Mouse (Mus musculus) liver, embryonic 13.5 days (tissue): ENCODE results near the gene Thsd7b. TPM values are rescaled to one million over a fixed set of nuclear protein-coding genes. Genes with fewer than 3 reads are reported as not detected.
"Not testable (repeated sequence)": the region's sequence is repeated elsewhere in the genome, so short reads cannot be mapped to it uniquely, and the experiment has no call there.

ENCODE experiments used
- ATAC-seq: fragments of 200-750 bp; cut with Nextera tagmentation; 2 replicates; pipeline ENCODE4 v1.8.0; 2017; ENCODE audit warnings: low read depth, mild to moderate bottlenecking, moderate number of reproducible peaks, moderate library complexity
- DNase-seq: peaks from one replicate; pipeline ENCODE4 v3.0.0; 2022
- H3K27ac ChIP-seq: fragments of 300-500 bp; sonication (generic); 2 replicates; pipeline ENCODE4 v1.5.1; 2015; ENCODE audit warnings: moderate library complexity, mild to moderate bottlenecking, inconsistent platforms
- H3K27me3 ChIP-seq: fragments of 300-500 bp; sonication (generic); 2 replicates; pipeline ENCODE4 v1.6.1; 2015; ENCODE audit warnings: mild to moderate bottlenecking, inconsistent platforms
- H3K36me3 ChIP-seq: fragments of 300-500 bp; sonication (generic); 2 replicates; pipeline ENCODE4 v1.6.1; 2015; ENCODE audit warnings: mild to moderate bottlenecking, inconsistent platforms
- H3K4me1 ChIP-seq: fragments of 300-500 bp; sonication (generic); replicated peaks from 2 replicates; pipeline ENCODE4 v1.6.1; 2015; ENCODE audit warnings: inconsistent platforms
- H3K4me2 ChIP-seq: fragments of 300-500 bp; sonication (generic); 2 replicates; pipeline ENCODE4 v1.6.1; 2015; ENCODE audit warnings: inconsistent platforms, mild to moderate bottlenecking, moderate library complexity
- H3K4me3 ChIP-seq: fragments of 300-500 bp; sonication (generic); replicated peaks from 2 replicates; pipeline ENCODE4 v1.5.1; 2015; ENCODE audit warnings: mild to moderate bottlenecking, inconsistent platforms
- H3K9ac ChIP-seq: fragments of 300-500 bp; sonication (generic); 2 replicates; pipeline ENCODE4 v1.6.1; 2015; ENCODE audit warnings: mild to moderate bottlenecking, inconsistent platforms
- H3K9me3 ChIP-seq: fragments of 300-500 bp; sonication (generic); replicated peaks from 2 replicates; pipeline ENCODE4 v1.6.1; 2016; ENCODE audit warnings: inconsistent platforms
- WGBS: fragments of 180-500 bp; shearing (Covaris S2); methylation state at CpG from one replicate; pipeline ENCODE4 v1.1.7; 2015; ENCODE audit not compliant: insufficient replicate concordance; 5-methylcytosine and 5-hydroxymethylcytosine counted together
- polyA plus RNA-seq: library from polyadenylated mRNA; unstranded; fragments of >200 nt; fragmentation: Nextera tagmentation; extraction: Ambion mirVana; gene quantifications from 2 replicates; pipeline ENCODE4 v1.2.1, GENCODE M21; 2015

Gene Thsd7b
- polyA plus RNA-seq, 1 experiment from 2014 or later, result 0.24 TPM

- Histone ChIP-seq H3K9ac (no peak overlapping the region), H3K9me3 (no peaks in the 10 kb centered on the region), H3K4me3 (no peak overlapping the region), H3K27me3 (no peaks in the 10 kb centered on the region), H3K27ac (peak overlapping the region; percentile 63), H3K4me2 (peak overlapping the region; percentile 13; the same call in 1 of the 2 replicates), H3K4me1 (peaks cover 24% of the 10 kb centered on the region), H3K36me3 (no peaks in the 10 kb centered on the region)
- DNase-seq (peak; percentile 9), ATAC-seq (peak; percentile 77)
- 69% methylated on average over 2 of the region's 2 CpGs for WGBS
Observed at GRCm38 (mm10) chr1:130113549-130113948, 840.4 kb downstream of the Thsd7b start.

GRCm38 (mm10) chr1:130130901-130131300 lies 857.8 kb downstream of the Thsd7b start:
- DNase-seq (no peak), ATAC-seq (no peak)
- WGBS, result 61% methylated on average over 3 of the region's 3 CpGs
- no peak overlapping the region for H3K9ac ChIP-seq
- no peak overlapping the region for H3K4me2 ChIP-seq
- no peaks in the 10 kb centered on the region for H3K36me3 ChIP-seq
- H3K9me3 ChIP-seq, result no peaks in the 10 kb centered on the region
- no peaks in the 10 kb centered on the region for H3K27me3 ChIP-seq
- H3K4me1 ChIP-seq, result no peaks in the 10 kb centered on the region
- H3K4me3 ChIP-seq, result no peak overlapping the region
- H3K27ac ChIP-seq, result no peak overlapping the region

GRCm38 (mm10) chr1:130166187-130166586 lies 893.1 kb downstream of the Thsd7b start:
- DNase-seq (no peak), ATAC-seq (no peak)
- no peak overlapping the region for H3K27ac ChIP-seq
- H3K9ac ChIP-seq, result no peak overlapping the region
- no peak overlapping the region for H3K4me2 ChIP-seq
- no peak overlapping the region for H3K4me3 ChIP-seq
- H3K4me1 ChIP-seq, result no peaks in the 10 kb centered on the region
- H3K36me3 ChIP-seq, result no peaks in the 10 kb centered on the region
- no peaks in the 10 kb centered on the region for H3K27me3 ChIP-seq
- H3K9me3 ChIP-seq, result no peaks in the 10 kb centered on the region

DNA sequence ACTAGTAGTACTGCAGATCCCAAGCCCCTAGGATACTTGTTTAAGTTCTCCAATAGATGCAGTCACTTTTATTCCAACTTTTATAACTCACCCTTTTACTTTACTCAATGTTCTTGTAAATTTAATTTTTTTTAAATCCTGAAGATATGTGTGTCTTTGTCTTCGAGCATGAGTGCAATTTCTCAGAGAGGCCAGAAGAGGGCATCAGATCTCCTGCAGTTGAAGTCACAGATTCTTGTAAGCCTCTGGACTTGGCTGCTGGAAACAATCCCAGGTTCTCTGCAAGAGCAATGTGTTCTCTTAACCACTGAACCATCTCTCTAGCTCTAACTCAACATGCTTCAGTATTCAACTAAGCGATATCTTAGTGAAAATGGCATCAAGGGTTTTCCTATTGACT lies 894.2 kb downstream of the Thsd7b start:
- DNase-seq (no peak), ATAC-seq (no peak)
- H3K9me3 ChIP-seq, result no peaks in the 10 kb centered on the region
- no peaks in the 10 kb centered on the region for H3K4me1 ChIP-seq
- no peaks in the 10 kb centered on the region for H3K27me3 ChIP-seq
- no peaks in the 10 kb centered on the region for H3K36me3 ChIP-seq
- H3K27ac ChIP-seq, result no peak overlapping the region
- H3K4me2 ChIP-seq, result no peak overlapping the region
- no peak overlapping the region for H3K4me3 ChIP-seq
- 39% methylated on average over 2 of the region's 2 CpGs for WGBS
- H3K9ac ChIP-seq, result no peak overlapping the region

DNA sequence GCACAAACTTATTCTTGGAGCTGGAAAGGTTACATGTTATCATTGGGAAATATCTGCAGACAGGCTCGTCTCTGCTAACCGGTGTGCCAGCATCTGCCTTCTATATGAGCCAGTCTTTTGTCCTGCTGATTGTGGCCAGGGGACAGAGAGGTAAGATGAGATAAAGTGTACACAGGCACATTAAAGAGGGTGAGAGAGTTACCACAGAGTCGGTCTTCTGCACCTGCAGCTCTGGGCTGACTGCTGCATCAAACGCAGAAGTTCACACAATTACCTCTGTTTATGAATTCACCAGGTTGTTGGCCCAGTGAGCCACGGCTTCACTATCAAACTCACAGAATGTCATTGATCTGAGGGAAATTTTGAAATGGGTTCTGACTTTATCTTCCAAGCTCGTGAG lies 896.8 kb downstream of the Thsd7b start:
- Histone ChIP-seq H3K27ac (no peak overlapping the region), H3K4me1 (no peaks in the 10 kb centered on the region), H3K9me3 (no peaks in the 10 kb centered on the region), H3K27me3 (no peaks in the 10 kb centered on the region), H3K4me3 (no peak overlapping the region), H3K36me3 (no peaks in the 10 kb centered on the region), H3K4me2 (no peak overlapping the region), H3K9ac (no peak overlapping the region)
- WGBS, result 47% methylated on average over 6 of the region's 6 CpGs
- DNase-seq, result no peak
- ATAC-seq, result no peak

GRCm38 (mm10) chr1:130170290-130170689 lies 897.2 kb downstream of the Thsd7b start:
- no peaks in the 10 kb centered on the region for H3K9me3 ChIP-seq
- whole genome bisulfite sequencing, result 79% methylated on average over 1 of the region's 1 CpGs
- H3K4me1 ChIP-seq, result no peaks in the 10 kb centered on the region
- no peak overlapping the region for H3K27ac ChIP-seq
- no peak overlapping the region for H3K9ac ChIP-seq
- no peak overlapping the region for H3K4me3 ChIP-seq
- ATAC-seq, result no peak
- H3K27me3 ChIP-seq, result no peaks in the 10 kb centered on the region
- no peak for DNase-seq
- no peak overlapping the region for H3K4me2 ChIP-seq
- H3K36me3 ChIP-seq, result no peaks in the 10 kb centered on the region

DNA sequence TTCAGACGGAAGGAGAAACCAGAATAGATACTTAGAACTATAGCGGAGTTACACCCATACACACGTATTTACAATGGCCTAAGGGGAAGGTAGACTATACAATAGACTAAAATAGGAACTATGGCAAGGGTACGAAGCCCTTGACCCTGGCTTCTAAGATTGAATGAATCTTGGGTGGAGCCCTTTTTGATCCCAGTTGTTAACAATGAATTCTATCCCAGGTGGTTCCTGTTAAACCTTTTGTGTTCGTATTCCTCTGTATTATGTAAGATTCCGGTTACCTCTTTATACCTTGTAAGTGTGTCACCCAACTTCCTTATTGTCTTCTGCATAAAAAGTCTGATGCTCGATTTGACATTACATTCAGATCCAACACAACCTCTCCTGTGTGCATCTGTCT lies 913.7 kb downstream of the Thsd7b start:
- not testable (repeated sequence) for H3K9me3 ChIP-seq, ATAC-seq, H3K4me1 ChIP-seq, H3K9ac ChIP-seq, H3K36me3 ChIP-seq, H3K27me3 ChIP-seq, H3K4me2 ChIP-seq, H3K27ac ChIP-seq, H3K4me3 ChIP-seq, DNase-seq
- WGBS, result 69% methylated on average over 7 of the region's 7 CpGs

DNA sequence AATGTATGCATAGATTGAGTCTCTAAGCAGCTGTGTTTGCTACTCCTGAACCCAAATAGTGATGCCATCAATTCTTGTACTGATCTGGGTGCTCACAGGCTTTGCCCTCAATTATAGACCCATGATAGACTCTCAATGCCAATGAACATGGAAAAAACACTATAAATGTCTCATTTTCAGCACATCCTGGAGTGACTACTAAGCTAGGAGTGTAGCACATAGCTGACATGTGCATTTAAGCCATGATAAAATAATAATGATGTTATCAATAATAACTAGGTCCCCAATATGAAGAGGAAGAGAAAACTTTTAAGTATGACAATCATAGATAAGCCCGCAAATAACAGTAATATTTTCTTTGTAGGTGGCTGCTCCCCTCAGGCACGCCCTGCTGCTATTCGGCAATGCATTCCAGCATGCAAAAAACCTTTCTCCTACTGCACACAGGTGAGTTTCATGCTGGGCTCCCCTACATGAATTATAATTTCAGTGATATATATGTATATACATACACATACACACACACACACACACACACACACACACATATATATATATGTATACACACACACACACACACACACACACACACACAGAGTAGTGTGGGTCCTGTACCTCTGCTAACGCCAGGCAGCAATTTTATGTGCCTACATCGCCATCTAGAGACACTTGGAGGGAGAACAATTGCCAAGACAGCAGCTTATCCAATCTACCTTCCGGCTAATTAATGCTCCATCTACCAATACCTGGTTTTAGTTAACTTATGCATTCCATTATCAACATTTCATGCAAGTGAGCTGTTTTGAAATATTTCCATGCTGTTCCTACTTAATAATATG lies 919.3 kb downstream of the Thsd7b start:
- Histone ChIP-seq H3K27me3 (no peaks in the 10 kb centered on the region), H3K36me3 (no peaks in the 10 kb centered on the region), H3K9me3 (no peaks in the 10 kb centered on the region), H3K27ac (no peak overlapping the region), H3K4me2 (no peak overlapping the region), H3K4me1 (no peaks in the 10 kb centered on the region), H3K4me3 (no peak overlapping the region), H3K9ac (no peak overlapping the region)
- no peak for ATAC-seq
- WGBS, result 34% methylated on average over 6 of the region's 6 CpGs
- peak; percentile 12 for DNase-seq

DNA sequence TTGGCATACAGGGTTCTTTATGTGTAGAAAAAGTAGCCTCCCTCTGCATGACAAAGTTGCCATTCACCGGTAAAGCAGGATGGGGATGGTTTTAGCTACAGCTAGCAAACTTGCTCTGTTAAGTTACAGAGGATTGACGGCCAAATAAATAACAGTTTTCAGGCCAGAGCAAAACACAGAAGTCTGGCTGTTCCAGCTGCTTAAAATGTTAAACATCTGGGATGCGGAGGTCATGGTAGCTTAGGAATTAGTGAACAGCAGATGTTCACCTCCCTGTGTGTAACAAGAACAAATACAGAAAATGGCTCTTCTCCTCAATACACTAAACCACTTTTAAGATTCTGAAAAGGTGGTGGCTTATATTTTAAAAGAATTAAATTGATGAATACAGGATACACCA lies 944.3 kb downstream of the Thsd7b start:
- H3K9ac ChIP-seq, result no peak overlapping the region
- no peaks in the 10 kb centered on the region for H3K4me1 ChIP-seq
- no peaks in the 10 kb centered on the region for H3K9me3 ChIP-seq
- no peak overlapping the region for H3K4me3 ChIP-seq
- no peak for ATAC-seq
- H3K36me3 ChIP-seq, result no peaks in the 10 kb centered on the region
- no peak overlapping the region for H3K4me2 ChIP-seq
- DNase-seq, result no peak
- WGBS, result 79% methylated on average over 3 of the region's 3 CpGs
- H3K27me3 ChIP-seq, result no peaks in the 10 kb centered on the region
- H3K27ac ChIP-seq, result no peak overlapping the region

GRCm38 (mm10) chr1:130222904-130223303 lies 949.8 kb downstream of the Thsd7b start:
- DNase-seq (no peak), ATAC-seq (no peak)
- no peaks in the 10 kb centered on the region for H3K4me1 ChIP-seq
- H3K36me3 ChIP-seq, result no peaks in the 10 kb centered on the region
- no peak overlapping the region for H3K4me3 ChIP-seq
- no peaks in the 10 kb centered on the region for H3K27me3 ChIP-seq
- H3K9ac ChIP-seq, result no peak overlapping the region
- no peak overlapping the region for H3K4me2 ChIP-seq
- H3K27ac ChIP-seq, result no peak overlapping the region
- 55% methylated on average over 2 of the region's 2 CpGs for WGBS
- no peaks in the 10 kb centered on the region for H3K9me3 ChIP-seq

DNA sequence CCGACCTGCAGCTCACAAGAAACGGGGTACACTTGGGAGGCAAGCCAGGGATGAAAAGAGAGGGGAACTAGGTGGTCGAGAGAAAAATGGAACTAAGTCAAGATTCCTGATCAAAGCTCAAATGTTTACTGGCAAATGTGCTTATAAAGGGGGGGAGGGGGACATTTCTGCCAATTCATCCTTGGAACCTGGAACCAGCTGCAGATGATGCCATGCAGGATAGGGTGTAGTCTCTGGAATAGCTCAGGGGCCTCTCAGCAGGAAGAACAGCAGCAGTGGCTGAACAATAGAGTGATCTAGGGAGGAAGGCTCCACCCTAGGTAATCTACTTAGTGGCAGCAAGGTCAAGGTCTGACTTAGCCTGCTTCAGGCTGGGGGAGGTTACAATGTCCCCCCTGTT lies 972.5 kb downstream of the Thsd7b start:
- Histone ChIP-seq H3K9me3 (no peaks in the 10 kb centered on the region), H3K4me1 (no peaks in the 10 kb centered on the region), H3K27me3 (no peaks in the 10 kb centered on the region), H3K4me3 (no peak overlapping the region), H3K9ac (no peak overlapping the region), H3K4me2 (no peak overlapping the region), H3K27ac (no peak overlapping the region), H3K36me3 (no peaks in the 10 kb centered on the region)
- no peak for ATAC-seq
- 61% methylated on average over 3 of the region's 3 CpGs for WGBS
- no peak for DNase-seq

- not testable (repeated sequence) for ATAC-seq, H3K27me3 ChIP-seq, H3K4me3 ChIP-seq, H3K4me2 ChIP-seq, H3K36me3 ChIP-seq, H3K4me1 ChIP-seq, H3K9ac ChIP-seq, DNase-seq, H3K27ac ChIP-seq, H3K9me3 ChIP-seq
- WGBS, result 82% methylated on average over 4 of the region's 4 CpGs
Observed at GRCm38 (mm10) chr1:130246264-130246663, 973.2 kb downstream of the Thsd7b start.
